Mouse (Mus musculus): ENCODE measurements around the gene Smurf1. TPM values are rescaled to one million over a fixed set of nuclear protein-coding genes. Genes with fewer than 3 reads are reported as not detected.

Gene Smurf1
- polyA plus RNA-seq, 1 experiment = 5.8 TPM

GRCm38 (mm10) chr5:144891276-144891675 is 74.4 kb downstream of the Smurf1 start:
- H3K4me1 ChIP-seq (ENCODE audit: control insufficient read depth, insufficient read depth, low read length) = no peaks in the 10 kb centered on the region
- no peak overlapping the region for H3K27ac ChIP-seq (ENCODE audit: control insufficient read depth, insufficient read depth, low read depth, low read length, poor library complexity)
- 88% methylated on average over 11 of the region's 11 CpGs for WGBS
- H3K4me3 ChIP-seq (replicated peaks; ENCODE audit: control insufficient read depth, low read depth, low read length) = no peak overlapping the region
- TF ChIP-seq POLR2A (IDR thresholded peaks at IDR 0.05; ENCODE audit: borderline replicate concordance, control insufficient read depth, low read depth, low read length) (no peak), CTCF (IDR thresholded peaks at IDR 0.05; ENCODE audit: control insufficient read depth, insufficient read depth, low read length) (no peak)

GRCm38 (mm10) chr5:144885968-144886650 is 79.5 kb downstream of the Smurf1 start:
- no peak overlapping the region for H3K27ac ChIP-seq (ENCODE audit: control insufficient read depth, insufficient read depth, low read depth, low read length, poor library complexity)
- H3K4me1 ChIP-seq (ENCODE audit: control insufficient read depth, insufficient read depth, low read length) = no peaks in the 10 kb centered on the region
- no peak for TF ChIP-seq POLR2A (IDR thresholded peaks at IDR 0.05; ENCODE audit: borderline replicate concordance, control insufficient read depth, low read depth, low read length)
- TF ChIP-seq CTCF (IDR thresholded peaks at IDR 0.05; ENCODE audit: control insufficient read depth, insufficient read depth, low read length) = no peak
- no peak overlapping the region for H3K4me3 ChIP-seq (replicated peaks; ENCODE audit: control insufficient read depth, low read depth, low read length)
- 77% methylated on average over 9 of the region's 9 CpGs for WGBS

- H3K4me1 ChIP-seq (ENCODE audit: control insufficient read depth, insufficient read depth, low read length) = no peaks in the 10 kb centered on the region
- H3K4me3 ChIP-seq (replicated peaks; ENCODE audit: control insufficient read depth, low read depth, low read length) = no peak overlapping the region
- H3K27ac ChIP-seq (ENCODE audit: control insufficient read depth, insufficient read depth, low read depth, low read length, poor library complexity) = no peak overlapping the region
- WGBS = 82% methylated on average over 13 of the region's 13 CpGs
- no peak for TF ChIP-seq POLR2A (IDR thresholded peaks at IDR 0.05; ENCODE audit: borderline replicate concordance, control insufficient read depth, low read depth, low read length)
Measured at GRCm38 (mm10) chr5:144884629-144885217, 80.9 kb downstream of the Smurf1 start.

GRCm38 (mm10) chr5:144881670-144882399 is 83.8 kb downstream of the Smurf1 start:
- WGBS = 81% methylated on average over 14 of the region's 14 CpGs
- no peak for TF ChIP-seq POLR2A (IDR thresholded peaks at IDR 0.05; ENCODE audit: borderline replicate concordance, control insufficient read depth, low read depth, low read length)
- TF ChIP-seq CTCF (IDR thresholded peaks at IDR 0.05; ENCODE audit: control insufficient read depth, insufficient read depth, low read length) = no peak
- no peak overlapping the region for H3K27ac ChIP-seq (ENCODE audit: control insufficient read depth, insufficient read depth, low read depth, low read length, poor library complexity)
- no peaks in the 10 kb centered on the region for H3K4me1 ChIP-seq (ENCODE audit: control insufficient read depth, insufficient read depth, low read length)
- no peak overlapping the region for H3K4me3 ChIP-seq (replicated peaks; ENCODE audit: control insufficient read depth, low read depth, low read length)

GRCm38 (mm10) chr5:144877021-144877420 is 88.6 kb downstream of the Smurf1 start:
- Histone ChIP-seq H3K4me3 (replicated peaks; ENCODE audit: control insufficient read depth, low read depth, low read length) (no peak overlapping the region), H3K27ac (ENCODE audit: control insufficient read depth, insufficient read depth, low read depth, low read length, poor library complexity) (no peak overlapping the region), H3K4me1 (ENCODE audit: control insufficient read depth, insufficient read depth, low read length) (no peaks in the 10 kb centered on the region)
- TF ChIP-seq POLR2A (IDR thresholded peaks at IDR 0.05; ENCODE audit: borderline replicate concordance, control insufficient read depth, low read depth, low read length) (no peak), CTCF (IDR thresholded peaks at IDR 0.05; ENCODE audit: control insufficient read depth, insufficient read depth, low read length) (no peak)
- WGBS = 88% methylated on average over 15 of the region's 15 CpGs

GRCm38 (mm10) chr5:144875892-144876291 is 89.8 kb downstream of the Smurf1 start:
- Histone ChIP-seq H3K4me3 (replicated peaks; ENCODE audit: control insufficient read depth, low read depth, low read length) (no peak overlapping the region), H3K4me1 (ENCODE audit: control insufficient read depth, insufficient read depth, low read length) (no peaks in the 10 kb centered on the region), H3K27ac (ENCODE audit: control insufficient read depth, insufficient read depth, low read depth, low read length, poor library complexity) (no peak overlapping the region)
- WGBS = 4% methylated on average over 13 of the region's 13 CpGs
- TF ChIP-seq POLR2A (IDR thresholded peaks at IDR 0.05; ENCODE audit: borderline replicate concordance, control insufficient read depth, low read depth, low read length) (no peak), CTCF (IDR thresholded peaks at IDR 0.05; ENCODE audit: control insufficient read depth, insufficient read depth, low read length) (peak; percentile 98)

GRCm38 (mm10) chr5:144875227-144875626 is 90.4 kb downstream of the Smurf1 start:
- WGBS = 81% methylated on average over 6 of the region's 6 CpGs
- Histone ChIP-seq H3K4me3 (replicated peaks; ENCODE audit: control insufficient read depth, low read depth, low read length) (no peak overlapping the region), H3K27ac (ENCODE audit: control insufficient read depth, insufficient read depth, low read depth, low read length, poor library complexity) (no peak overlapping the region), H3K4me1 (ENCODE audit: control insufficient read depth, insufficient read depth, low read length) (no peaks in the 10 kb centered on the region)
- TF ChIP-seq POLR2A (IDR thresholded peaks at IDR 0.05; ENCODE audit: borderline replicate concordance, control insufficient read depth, low read depth, low read length) = no peak
- no peak for TF ChIP-seq CTCF (IDR thresholded peaks at IDR 0.05; ENCODE audit: control insufficient read depth, insufficient read depth, low read length)

GRCm38 (mm10) chr5:144872867-144873266 is 92.8 kb downstream of the Smurf1 start:
- no peak overlapping the region for H3K4me3 ChIP-seq (replicated peaks; ENCODE audit: control insufficient read depth, low read depth, low read length)
- TF ChIP-seq CTCF (IDR thresholded peaks at IDR 0.05; ENCODE audit: control insufficient read depth, insufficient read depth, low read length) (no peak), POLR2A (IDR thresholded peaks at IDR 0.05; ENCODE audit: borderline replicate concordance, control insufficient read depth, low read depth, low read length) (no peak)
- no peaks in the 10 kb centered on the region for H3K4me1 ChIP-seq (ENCODE audit: control insufficient read depth, insufficient read depth, low read length)
- WGBS = 71% methylated on average over 3 of the region's 3 CpGs
- H3K27ac ChIP-seq (ENCODE audit: control insufficient read depth, insufficient read depth, low read depth, low read length, poor library complexity) = no peak overlapping the region
